Mouse (Mus musculus): ENCODE results near the gene Poll.

DNA sequence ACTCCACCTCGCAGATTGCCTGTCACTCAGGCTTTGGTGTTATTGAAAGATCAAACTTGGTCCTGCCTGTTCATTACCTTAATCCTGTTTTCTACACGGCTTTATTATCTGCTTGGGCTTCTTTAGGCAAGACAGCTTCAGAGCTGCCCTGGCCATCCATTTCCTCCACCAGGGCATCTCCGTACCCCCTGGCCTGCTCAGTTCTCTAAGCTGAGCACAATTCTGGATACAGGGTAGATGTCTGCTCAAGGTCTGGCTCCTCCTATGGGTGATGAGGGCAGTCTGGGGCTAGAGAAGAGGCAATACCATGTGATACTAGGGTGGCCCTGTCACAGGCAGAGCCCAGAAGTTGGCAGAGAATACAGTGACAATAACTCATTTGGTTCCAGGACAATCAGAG, 26.5 kb upstream of the Poll start:
- TF ChIP-seq POLR2A (IDR thresholded peaks at IDR 0.05; ENCODE audit: insufficient read length, low read depth) (no peak), MYOG (IDR thresholded peaks at IDR 0.05; ENCODE audit: control insufficient read depth in 1 of 3, insufficient read depth in 1 of 3, insufficient read length in 2 of 3, low read depth in 2 of 3) (no peak), MAX (IDR thresholded peaks at IDR 0.05; ENCODE audit: low read depth) (no peak), MYOD1 (IDR thresholded peaks at IDR 0.05; ENCODE audit: control insufficient read depth in 1 of 3, insufficient read length in 2 of 3, low read depth in 2 of 3) (no peak), USF1 (IDR thresholded peaks at IDR 0.05; ENCODE audit: low read depth) (no peak), POLR2AphosphoS2 (IDR thresholded peaks at IDR 0.05; ENCODE audit: insufficient read length, low read depth) (no peak)
